ENCODE assay signal across 8 mouse cellular contexts in the genomic region with DNA sequence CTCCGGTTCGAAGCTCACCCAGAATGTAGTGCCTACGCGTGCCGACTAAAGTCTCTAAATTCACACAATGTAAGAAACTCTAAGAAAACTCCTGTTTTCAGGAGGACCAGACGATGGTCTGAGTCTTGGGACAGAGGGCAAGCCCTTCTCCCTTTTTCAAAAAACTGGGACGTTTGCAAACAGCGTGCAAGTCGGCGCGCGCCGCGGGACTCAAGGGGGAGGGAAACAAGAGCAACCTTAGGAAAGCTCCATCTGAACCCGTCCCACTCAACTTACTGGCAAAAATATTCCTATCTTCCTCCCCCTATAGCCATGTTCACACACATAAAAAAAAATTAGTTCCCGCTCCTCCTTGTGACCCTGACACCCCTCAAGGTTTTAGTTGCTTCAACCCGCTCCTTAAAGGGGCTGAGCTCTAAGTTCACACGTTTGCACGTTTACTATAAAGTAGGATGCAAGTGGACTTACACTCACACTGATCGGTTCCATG. TPM values are rescaled to one million over a fixed set of nuclear protein-coding genes. Genes with fewer than 3 reads are reported as not detected.
A peak's percentile ranks its signal among the peaks of the same experiment; 100 is the strongest.
DNase-seq lines count a peak whose midpoint lies in the region; ATAC-seq and TF ChIP-seq lines count a peak whose summit lies in the region.

No protein-coding gene starts in this region.

- H3K4me2 ChIP-seq in forebrain, embryonic 11.5 days (ENCODE audit: low read depth, low read length, severe bottlenecking) = peak overlapping the region; percentile 75
- H3K4me2 ChIP-seq in kidney, embryonic 14.5 days (replicated peaks; ENCODE audit: low read depth, low read length) = peak overlapping the region; percentile 85
- H3K4me2 ChIP-seq in midbrain, embryonic 13.5 days (replicated peaks) = peak overlapping the region; percentile 87

- peak overlapping the region; percentile 70 for H3K27ac ChIP-seq in heart, embryonic 10.5 days
- peak overlapping the region; percentile 71 for H3K27ac ChIP-seq in MEL (ENCODE audit: control insufficient read depth, low read depth, low read length)
- H3K27ac ChIP-seq in forebrain, embryonic 11.5 days (ENCODE audit: low read depth, low read length) = peak overlapping the region; percentile 82
- peak overlapping the region; percentile 59; the same call in 1 of the 2 replicates for H3K27ac ChIP-seq in kidney, embryonic 14.5 days (ENCODE audit: low read depth, low read length)
- peak overlapping the region; percentile 80 for H3K27ac ChIP-seq in midbrain, embryonic 13.5 days

- DNase-seq in heart, embryonic 10.5 days (ENCODE audit: low spot score) = no peak
- DNase-seq in heart, postnatal 25 days (ENCODE audit: low spot score) = no peak
- DNase-seq in MEL (ENCODE audit: low read depth, low spot score) = peak; percentile 86
- DNase-seq in forebrain, embryonic 11.5 days (ENCODE audit: low spot score) = peak; percentile 79
- DNase-seq in frontal cortex, postnatal 10 days (ENCODE audit: low spot score in 2 of 2) = no peak

- no peak for TF ChIP-seq RAD21 in MEL (IDR thresholded peaks at IDR 0.05; ENCODE audit: low read depth, low read length)

- H3K79me2 ChIP-seq in MEL (ENCODE audit: control insufficient read depth, insufficient read depth, low read length, poor library complexity) = peaks cover 5% of the 10 kb centered on the region; the same call in 1 of the 2 replicates

- H3K27me3 ChIP-seq in heart, embryonic 10.5 days (ENCODE audit: insufficient read depth, poor library complexity, severe bottlenecking) = peaks cover 52% of the 10 kb centered on the region
- H3K27me3 ChIP-seq in MEL (ENCODE audit: control insufficient read depth in 1 of 2, insufficient read depth in 2 of 2, low read length in 2 of 2) = no peaks in the 10 kb centered on the region
- 0 out of 2 replicates have a peak, but pooled peaks cover 2% of the 10 kb centered on the region for H3K27me3 ChIP-seq in forebrain, embryonic 11.5 days (ENCODE audit: control insufficient read depth, insufficient read depth, low read length)
- H3K27me3 ChIP-seq in kidney, embryonic 14.5 days (ENCODE audit: control insufficient read depth, insufficient read depth, low read length) = no peaks in the 10 kb centered on the region
- H3K27me3 ChIP-seq in midbrain, embryonic 13.5 days = no peaks in the 10 kb centered on the region

- under 1% methylated on average over 19 of the region's 20 CpGs for WGBS in heart, embryonic 10.5 days
- 0% methylated on average over 20 of the region's 20 CpGs for WGBS in forebrain, embryonic 11.5 days
- WGBS in kidney, embryonic 14.5 days = under 1% methylated on average over 20 of the region's 20 CpGs
- 0% methylated on average over 20 of the region's 20 CpGs for WGBS in midbrain, embryonic 13.5 days

- TF ChIP-seq EP300 in MEL (IDR thresholded peaks at IDR 0.05; ENCODE audit: low read depth in 1 of 2, low read length in 2 of 2) = no peak

- peaks cover 4% of the 10 kb centered on the region; the same call in 1 of the 2 replicates for H3K36me3 ChIP-seq in heart, embryonic 10.5 days
- H3K36me3 ChIP-seq in MEL (ENCODE audit: control insufficient read depth in 1 of 2, insufficient read depth in 2 of 2, low read length in 2 of 2) = no peaks in the 10 kb centered on the region
- peaks cover 7% of the 10 kb centered on the region; the same call in 1 of the 2 replicates for H3K36me3 ChIP-seq in forebrain, embryonic 11.5 days (ENCODE audit: control insufficient read depth, insufficient read depth, low read length)
- H3K36me3 ChIP-seq in kidney, embryonic 14.5 days (ENCODE audit: control insufficient read depth, insufficient read depth, low read length) = peaks cover 17% of the 10 kb centered on the region; the same call in 1 of the 2 replicates
- H3K36me3 ChIP-seq in midbrain, embryonic 13.5 days = peaks cover 8% of the 10 kb centered on the region

- peaks cover 24% of the 10 kb centered on the region for H3K4me1 ChIP-seq in heart, embryonic 10.5 days
- 0 out of 4 replicates have a peak, but pooled peaks cover 0 to 4% of the 10 kb centered on the region in 2 experiments for H3K4me1 ChIP-seq in MEL (ENCODE audit: control insufficient read depth in 1 of 2, insufficient read depth in 2 of 2, low read length in 2 of 2)
- peaks cover 34% of the 10 kb centered on the region for H3K4me1 ChIP-seq in forebrain, embryonic 11.5 days (replicated peaks; ENCODE audit: control insufficient read depth, insufficient read depth, low read length)
- peaks cover 8% of the 10 kb centered on the region; the same call in 1 of the 2 replicates for H3K4me1 ChIP-seq in kidney, embryonic 14.5 days (ENCODE audit: control insufficient read depth, insufficient read depth, low read length)
- H3K4me1 ChIP-seq in midbrain, embryonic 13.5 days (replicated peaks) = peaks cover 80% of the 10 kb centered on the region

- no peaks in the 10 kb centered on the region for H3K9me3 ChIP-seq in heart, embryonic 10.5 days
- no peaks in the 10 kb centered on the region for H3K9me3 ChIP-seq in MEL (replicated peaks; ENCODE audit: insufficient read depth, low read length)
- H3K9me3 ChIP-seq in forebrain, embryonic 11.5 days (ENCODE audit: control insufficient read depth, low read length) = no peaks in the 10 kb centered on the region
- no peaks in the 10 kb centered on the region for H3K9me3 ChIP-seq in kidney, embryonic 14.5 days (ENCODE audit: control insufficient read depth, low read length)
- H3K9me3 ChIP-seq in midbrain, embryonic 13.5 days = no peaks in the 10 kb centered on the region

- H3K4me3 ChIP-seq in heart, embryonic 10.5 days = peak overlapping the region; percentile 66
- H3K4me3 ChIP-seq in MEL (ENCODE audit: control insufficient read depth in 1 of 2, insufficient read depth in 1 of 2, low read depth in 2 of 2, low read length in 2 of 2) = peak overlapping the region; percentile 81 to 93
- H3K4me3 ChIP-seq in forebrain, embryonic 11.5 days (ENCODE audit: low read depth, low read length) = peak overlapping the region; percentile 52
- peak overlapping the region; percentile 67 for H3K4me3 ChIP-seq in kidney, embryonic 14.5 days (ENCODE audit: low read length)
- peak overlapping the region; percentile 74 for H3K4me3 ChIP-seq in midbrain, embryonic 13.5 days (replicated peaks)

- no peak; a peak in 1 of 4 replicates for TF ChIP-seq POLR2A in MEL (IDR thresholded peaks at IDR 0.05; ENCODE audit: control insufficient read depth in 1 of 2, insufficient read depth in 1 of 2, low read depth in 1 of 2, low read length in 2 of 2, poor library complexity in 1 of 2)

- peak overlapping the region; percentile 82 for H3K9ac ChIP-seq in MEL (ENCODE audit: control insufficient read depth, low read depth, low read length, poor library complexity, severe bottlenecking)
- peak overlapping the region; percentile 85 for H3K9ac ChIP-seq in forebrain, embryonic 11.5 days (ENCODE audit: low read length)
- peak overlapping the region; percentile 70 for H3K9ac ChIP-seq in kidney, embryonic 14.5 days (ENCODE audit: low read depth, low read length)
- H3K9ac ChIP-seq in midbrain, embryonic 13.5 days (replicated peaks) = peak overlapping the region; percentile 87

- TF ChIP-seq CTCF in MEL (IDR thresholded peaks at IDR 0.05 in 2 of 3, conservative IDR thresholded peaks at IDR 0.05 in 1 of 3; ENCODE audit: control insufficient read depth in 1 of 3, insufficient read depth in 1 of 3, low read depth in 2 of 3, low read length in 3 of 3, poor library complexity in 1 of 3, severe bottlenecking in 1 of 3) = no peak

- ATAC-seq in forebrain, embryonic 11.5 days (replicated peaks; ENCODE audit: low FRiP score) = peak; percentile 22
- ATAC-seq in kidney, embryonic 14.5 days (ENCODE audit: low FRiP score, low TSS enrichment) = no peak; the same call in 1 of the 2 replicates
- ATAC-seq in midbrain, embryonic 13.5 days = no peak
- no peak for ATAC-seq in frontal cortex, adult (ENCODE audit: low TSS enrichment)

- intact Hi-C loops in heart, postnatal 25 days (cut with DNase I) = loop anchor here (2.0 to 5.0 kb wide), 4 partner anchors 111 to 233 kb away; no protein-coding TSS in a partner anchor

TF ChIP-seq in MEL, 35 proteins besides CTCF, POLR2A, EP300 and RAD21:
- TF ChIP-seq MYC (IDR thresholded peaks at IDR 0.05; ENCODE audit: low read depth, low read length) = 0 out of 2 replicates have a peak, but pooled peaks have one; percentile 14
- no peak for TF ChIP-seq ZC3H11A (IDR thresholded peaks at IDR 0.05; ENCODE audit: low read depth, low read length)
- TF ChIP-seq GATA1 (IDR thresholded peaks at IDR 0.05; ENCODE audit: low read depth, low read length) = no peak
- no peak for TF ChIP-seq CHD1 (IDR thresholded peaks at IDR 0.05; ENCODE audit: low read depth, low read length)
- TF ChIP-seq MAFK (IDR thresholded peaks at IDR 0.05; ENCODE audit: borderline replicate concordance, low read depth, low read length) = no peak
- peak; percentile 47; the same call in 1 of the 2 replicates for TF ChIP-seq MAX (IDR thresholded peaks at IDR 0.05; ENCODE audit: low read length)
- no peak for TF ChIP-seq TCF12 (IDR thresholded peaks at IDR 0.05; ENCODE audit: low read depth, low read length)

RNA-seq across cellular contexts. Expression of a gene that starts 0.3 kb away (rescaled TPM):
- 1.2 and 1.7 TPM in 2 replicates for polyA plus RNA-seq in heart, embryonic 10.5 days (2016; fragmentation: Nextera tagmentation; extraction: Ambion mirVana)
- 10 to 100 TPM; 10.0 to 11.2 TPM for total RNA-seq in heart, postnatal 25 days (2021)
- 4.2 and 6.0 TPM in 2 replicates for total RNA-seq in MEL (2012; rRNA removed)
- polyA plus RNA-seq in MEL (2012; ENCODE audit: insufficient read depth in 1 of 2, insufficient read length in 2 of 2, low read depth in 1 of 2, low replicate concordance in 2 of 2, missing spikeins in 1 of 2) = 10 to 100 TPM in 1 of 2 experiments, not detected in 1; 11.2 TPM
- 9.0 and 10.0 TPM in 2 replicates for polyA plus RNA-seq in forebrain, embryonic 11.5 days (2014; fragmentation: Nextera tagmentation; extraction: Ambion mirVana)
- 10.7 and 13.8 TPM in 2 replicates for polyA plus RNA-seq in kidney, embryonic 14.5 days (2014; fragmentation: Nextera tagmentation; extraction: Ambion mirVana)
- 13.6 and 15.4 TPM in 2 replicates for polyA plus RNA-seq in midbrain, embryonic 13.5 days (2015; fragmentation: Nextera tagmentation; extraction: Ambion mirVana)

Comparison
In these comparisons a context has a peak if more than half of its experiments do, and no peak if none do; other contexts are left out.
1. DNase-seq: peak in MEL (single experiment) and forebrain, embryonic 11.5 days (single experiment); none in heart, embryonic 10.5 days (single experiment), heart, postnatal 25 days (single experiment) and frontal cortex, postnatal 10 days (0 of 2).
2. Peak in every context shown above with its lines, with median percentiles within 50 percentile points of each other: H3K27ac ChIP-seq, H3K4me3 ChIP-seq, H3K9ac ChIP-seq and H3K4me2 ChIP-seq.